Mouse (Mus musculus) liver, embryonic 14.5 days (tissue): ENCODE results near the gene Ccdc87.

Experiments
- CTCF ChIP-seq: IDR thresholded peaks from 2 replicates; pipeline ENCODE4 v1.5.1; 2016; ENCODE audit warnings: antibody characterized with exemption, low read depth, control low read depth
- EP300 ChIP-seq: IDR thresholded peaks from 2 replicates; pipeline ENCODE4 v1.6.1; 2016; ENCODE audit warnings: antibody characterized with exemption, low read depth

DNA sequence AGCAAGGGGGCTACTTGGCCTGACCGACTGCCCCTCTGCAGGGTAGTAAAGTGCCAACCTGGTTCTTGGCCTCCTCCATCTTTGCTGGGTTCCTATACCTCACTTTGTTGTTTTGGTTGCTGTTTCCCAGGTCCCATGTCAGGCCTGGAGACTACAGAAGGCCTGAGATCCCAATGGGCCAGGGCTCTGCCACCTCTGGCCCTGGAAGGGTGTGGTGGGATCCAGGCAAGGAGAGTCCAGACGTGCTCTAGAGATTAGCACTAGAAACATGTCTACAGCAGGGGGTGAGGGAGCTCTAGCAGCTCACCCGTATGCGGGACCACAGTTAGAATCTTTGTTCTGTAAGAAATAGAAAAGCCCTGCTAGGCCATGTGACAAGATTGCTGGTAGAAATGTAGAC lies 44.8 kb downstream of the Ccdc87 start:
- no peak for TF ChIP-seq CTCF
- TF ChIP-seq EP300 = no peak
